Mouse (Mus musculus): Measurements from ENCODE around the gene Slc38a3. TPM values are rescaled to one million over a fixed set of nuclear protein-coding genes. Genes with fewer than 3 reads are reported as not detected.

The Slc38a3 gene
- not detected in 2 replicates for polyA plus RNA-seq (2012)

- no peak for TF ChIP-seq GATA1 (IDR thresholded peaks at IDR 0.05; ENCODE audit: low read length)
Observed at GRCm38 (mm10) chr9:107669480-107669945, at the start of gene Slc38a3. Slc38a3 (minus strand) TSS chr9:107669530.

- TF ChIP-seq GATA1 (IDR thresholded peaks at IDR 0.05; ENCODE audit: low read length), result no peak
Observed at GRCm38 (mm10) chr9:107716951-107717350, 47.6 kb upstream of the Slc38a3 start.

- TF ChIP-seq GATA1 (IDR thresholded peaks at IDR 0.05; ENCODE audit: low read length), result no peak
Observed at GRCm38 (mm10) chr9:107715632-107716031, 46.3 kb upstream of the Slc38a3 start.

- no peak for TF ChIP-seq GATA1 (IDR thresholded peaks at IDR 0.05; ENCODE audit: low read length)
Observed at GRCm38 (mm10) chr9:107714221-107714952, 45.1 kb upstream of the Slc38a3 start.

- TF ChIP-seq GATA1 (IDR thresholded peaks at IDR 0.05; ENCODE audit: low read length), result no peak
Observed at GRCm38 (mm10) chr9:107709697-107710483, 40.6 kb upstream of the Slc38a3 start, which contains the start of gene Sema3f. Sema3f (minus strand) TSS chr9:107710475.

- no peak for TF ChIP-seq GATA1 (IDR thresholded peaks at IDR 0.05; ENCODE audit: low read length)
Observed at GRCm38 (mm10) chr9:107709096-107709696, 39.9 kb upstream of the Slc38a3 start.

- TF ChIP-seq GATA1 (IDR thresholded peaks at IDR 0.05; ENCODE audit: low read length), result no peak
Observed at GRCm38 (mm10) chr9:107708439-107709095, 39.2 kb upstream of the Slc38a3 start.

- TF ChIP-seq GATA1 (IDR thresholded peaks at IDR 0.05; ENCODE audit: low read length), result no peak
Observed at GRCm38 (mm10) chr9:107707701-107708438, 38.5 kb upstream of the Slc38a3 start.

GRCm38 (mm10) chr9:107706781-107707211, 37.5 kb upstream of the Slc38a3 start:
- TF ChIP-seq GATA1 (IDR thresholded peaks at IDR 0.05; ENCODE audit: low read length), result no peak

- TF ChIP-seq GATA1 (IDR thresholded peaks at IDR 0.05; ENCODE audit: low read length), result no peak
Observed at GRCm38 (mm10) chr9:107703337-107704122, 34.2 kb upstream of the Slc38a3 start.

GRCm38 (mm10) chr9:107702606-107703185, 33.4 kb upstream of the Slc38a3 start:
- no peak for TF ChIP-seq GATA1 (IDR thresholded peaks at IDR 0.05; ENCODE audit: low read length)

- TF ChIP-seq GATA1 (IDR thresholded peaks at IDR 0.05; ENCODE audit: low read length), result no peak
Observed at GRCm38 (mm10) chr9:107701594-107701993, 32.3 kb upstream of the Slc38a3 start.

- no peak for TF ChIP-seq GATA1 (IDR thresholded peaks at IDR 0.05; ENCODE audit: low read length)
Observed at GRCm38 (mm10) chr9:107700114-107700571, 30.8 kb upstream of the Slc38a3 start.

Data from G1E-ER4 (cell line).